Mouse (Mus musculus) liver, postnatal 0 days (tissue): ENCODE measurements around the gene Kcnj9.

Experiments used
- CTCF ChIP-seq: sonication (generic); IDR thresholded peaks from 2 replicates; pipeline ENCODE4 v1.5.1; 2016; ENCODE audit warnings: antibody characterized with exemption, low read depth
- EP300 ChIP-seq: IDR thresholded peaks from 2 replicates; pipeline ENCODE4 v1.6.1; 2016; ENCODE audit warnings: antibody characterized with exemption, low read depth, mild to moderate bottlenecking

- TF ChIP-seq CTCF (peak; percentile 62), EP300 (no peak)
These were observed 39.8 kb upstream of the Kcnj9 start for GRCm38 (mm10) chr1:172368768-172369418.
